Comparison of ENCODE assay signal across 8 mouse cellular contexts in the genomic region with DNA sequence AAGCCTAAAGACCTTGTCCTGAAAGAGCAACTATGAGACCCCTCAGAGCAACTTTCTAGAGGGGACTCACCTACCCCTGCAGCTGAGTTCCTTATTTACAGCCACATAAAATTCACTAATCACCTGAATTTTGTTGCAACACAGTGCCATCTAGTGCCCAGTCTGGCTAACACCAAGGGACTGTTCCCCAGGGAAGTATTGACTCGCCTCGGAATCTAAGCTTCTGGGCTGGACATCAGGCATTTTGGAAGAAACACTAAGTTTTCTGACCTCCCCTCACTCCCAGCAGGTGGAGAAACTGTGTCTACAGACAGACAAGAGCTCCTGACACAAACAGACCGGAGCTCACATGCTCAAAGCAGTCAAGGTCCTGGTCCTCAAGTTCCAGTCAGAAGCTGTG.
DNase-seq lines count a peak whose midpoint lies in the region; ATAC-seq lines count a peak whose summit lies in the region.

No protein-coding gene starts in this region.

- H3K27me3 ChIP-seq in hindbrain, embryonic 10.5 days (ENCODE audit: insufficient read depth, poor library complexity, severe bottlenecking) = peaks cover 22% of the 10 kb centered on the region
- peaks cover 4% of the 10 kb centered on the region for H3K27me3 ChIP-seq in hindbrain, embryonic 12.5 days
- no peaks in the 10 kb centered on the region; the same call in 1 of the 2 replicates for H3K27me3 ChIP-seq in forebrain, embryonic 11.5 days (ENCODE audit: control insufficient read depth, insufficient read depth, low read length)
- H3K27me3 ChIP-seq in hindbrain, embryonic 15.5 days = peaks cover 3% of the 10 kb centered on the region; the same call in 1 of the 2 replicates
- H3K27me3 ChIP-seq in limb, embryonic 10.5 days (ENCODE audit: low read depth, poor library complexity, severe bottlenecking) = peaks cover 31% of the 10 kb centered on the region

- peak; percentile 63 for DNase-seq in hindbrain, embryonic 10.5 days (ENCODE audit: low spot score)
- peak; percentile 7 for DNase-seq in c-Kit-positive CD71-positive TER-119-negative erythroid progenitor cells, embryonic 14.5 days (ENCODE audit: low read depth)
- DNase-seq in forebrain, embryonic 11.5 days (ENCODE audit: low spot score) = peak; percentile 74
- DNase-seq in limb, embryonic 10.5 days (ENCODE audit: low spot score) = peak; percentile 76
- DNase-seq in naive thymus-derived CD4-positive, alpha-beta T cell, adult 2 months (ENCODE audit: low read depth) = peak; percentile 86
- DNase-seq in telencephalon, adult 2 months (ENCODE audit: low read depth, low spot score) = peak; percentile 50

- 9% methylated on average over 3 of the region's 3 CpGs for WGBS in hindbrain, embryonic 10.5 days
- 11% methylated on average over 3 of the region's 3 CpGs for WGBS in hindbrain, embryonic 12.5 days
- 13% methylated on average over 3 of the region's 3 CpGs for WGBS in forebrain, embryonic 11.5 days
- 10% methylated on average over 3 of the region's 3 CpGs for WGBS in hindbrain, embryonic 15.5 days
- WGBS in limb, embryonic 10.5 days = 13% methylated on average over 3 of the region's 3 CpGs

- no peak overlapping the region for H3K4me3 ChIP-seq in hindbrain, embryonic 10.5 days
- H3K4me3 ChIP-seq in hindbrain, embryonic 12.5 days = no peak overlapping the region
- H3K4me3 ChIP-seq in forebrain, embryonic 11.5 days (ENCODE audit: low read depth, low read length) = no peak overlapping the region
- no peak overlapping the region for H3K4me3 ChIP-seq in hindbrain, embryonic 15.5 days
- H3K4me3 ChIP-seq in limb, embryonic 10.5 days = no peak overlapping the region

- H3K9me3 ChIP-seq in hindbrain, embryonic 10.5 days = no peaks in the 10 kb centered on the region
- no peaks in the 10 kb centered on the region for H3K9me3 ChIP-seq in hindbrain, embryonic 12.5 days (replicated peaks)
- H3K9me3 ChIP-seq in forebrain, embryonic 11.5 days (ENCODE audit: control insufficient read depth, low read length) = no peaks in the 10 kb centered on the region
- no peaks in the 10 kb centered on the region for H3K9me3 ChIP-seq in hindbrain, embryonic 15.5 days
- no peaks in the 10 kb centered on the region for H3K9me3 ChIP-seq in limb, embryonic 10.5 days (replicated peaks)

- peaks cover 21% of the 10 kb centered on the region for H3K4me1 ChIP-seq in hindbrain, embryonic 10.5 days (replicated peaks)
- peaks cover 9% of the 10 kb centered on the region for H3K4me1 ChIP-seq in hindbrain, embryonic 12.5 days
- peaks cover 7% of the 10 kb centered on the region; the same call in 1 of the 2 replicates for H3K4me1 ChIP-seq in forebrain, embryonic 11.5 days (replicated peaks; ENCODE audit: control insufficient read depth, insufficient read depth, low read length)
- H3K4me1 ChIP-seq in hindbrain, embryonic 15.5 days (replicated peaks) = peaks cover 11% of the 10 kb centered on the region
- H3K4me1 ChIP-seq in limb, embryonic 10.5 days = peaks cover 11% of the 10 kb centered on the region

- H3K36me3 ChIP-seq in hindbrain, embryonic 10.5 days = no peaks in the 10 kb centered on the region
- H3K36me3 ChIP-seq in hindbrain, embryonic 12.5 days = no peaks in the 10 kb centered on the region
- H3K36me3 ChIP-seq in forebrain, embryonic 11.5 days (ENCODE audit: control insufficient read depth, insufficient read depth, low read length) = no peaks in the 10 kb centered on the region
- H3K36me3 ChIP-seq in hindbrain, embryonic 15.5 days = no peaks in the 10 kb centered on the region
- H3K36me3 ChIP-seq in limb, embryonic 10.5 days = no peaks in the 10 kb centered on the region

- no peak overlapping the region for H3K4me2 ChIP-seq in hindbrain, embryonic 12.5 days (replicated peaks)
- no peak overlapping the region for H3K4me2 ChIP-seq in forebrain, embryonic 11.5 days (ENCODE audit: low read depth, low read length, severe bottlenecking)
- H3K4me2 ChIP-seq in hindbrain, embryonic 15.5 days = no peak overlapping the region

- no peak for ATAC-seq in hindbrain, embryonic 12.5 days (ENCODE audit: low FRiP score)
- ATAC-seq in forebrain, embryonic 11.5 days (replicated peaks; ENCODE audit: low FRiP score) = peak; percentile 49; the same call in 1 of the 2 replicates
- 0 out of 2 replicates have a peak, but pooled peaks have one; percentile 47 for ATAC-seq in hindbrain, embryonic 15.5 days (ENCODE audit: low FRiP score, low read depth)

- no peak overlapping the region for H3K9ac ChIP-seq in hindbrain, embryonic 12.5 days
- no peak overlapping the region for H3K9ac ChIP-seq in forebrain, embryonic 11.5 days (ENCODE audit: low read length)
- no peak overlapping the region for H3K9ac ChIP-seq in hindbrain, embryonic 15.5 days

- H3K27ac ChIP-seq in hindbrain, embryonic 10.5 days = no peak overlapping the region
- H3K27ac ChIP-seq in hindbrain, embryonic 12.5 days = no peak overlapping the region
- no peak overlapping the region for H3K27ac ChIP-seq in forebrain, embryonic 11.5 days (ENCODE audit: low read depth, low read length)
- no peak overlapping the region for H3K27ac ChIP-seq in hindbrain, embryonic 15.5 days (replicated peaks)
- H3K27ac ChIP-seq in limb, embryonic 10.5 days = no peak overlapping the region

Comparison
In these comparisons a context has a peak if more than half of its experiments do, and no peak if none do; other contexts are left out.
1. DNase-seq: peak in every context shown above with its lines; median percentile 86 in naive thymus-derived CD4-positive, alpha-beta T cell, adult 2 months; 76 in limb, embryonic 10.5 days; 74 in forebrain, embryonic 11.5 days; 63 in hindbrain, embryonic 10.5 days; 50 in telencephalon, adult 2 months; 7 in c-Kit-positive CD71-positive TER-119-negative erythroid progenitor cells, embryonic 14.5 days.